Mouse (Mus musculus): ENCODE data around the gene Gm128.

- no peak for TF ChIP-seq CTCF (IDR thresholded peaks at IDR 0.05)
- no peak for TF ChIP-seq POLR2A (IDR thresholded peaks at IDR 0.05; ENCODE audit: insufficient read depth, low read depth, low read length)
- TF ChIP-seq EP300 (IDR thresholded peaks at IDR 0.05; ENCODE audit: insufficient read depth, low read depth, low read length): no peak
Measured at GRCm38 (mm10) chr3:95200562-95200961, 40.8 kb downstream of the Gm128 start.

Measured in heart, adult 2 months (tissue).